Mouse (Mus musculus): ENCODE measurements around the gene Arcn1. TPM values are rescaled to one million over a fixed set of nuclear protein-coding genes. Genes with fewer than 3 reads are reported as not detected.

Gene Arcn1
- polyA plus RNA-seq, 1 experiment from 2014 or later, result 201 TPM

GRCm38 (mm10) chr9:44699196-44699595 is 68.4 kb downstream of the Arcn1 start:
- H3K4me1 ChIP-seq, result peaks cover 12% of the 10 kb centered on the region; the same call in 1 of the 2 replicates
- 91% methylated on average over 10 of the region's 10 CpGs for WGBS
- no peaks in the 10 kb centered on the region for H3K27me3 ChIP-seq
- no peak overlapping the region for H3K4me2 ChIP-seq
- peaks cover 98% of the 10 kb centered on the region for H3K36me3 ChIP-seq
- no peak overlapping the region for H3K9ac ChIP-seq
- ATAC-seq (replicated peaks; ENCODE audit: low FRiP score), result no peak
- no peak overlapping the region for H3K4me3 ChIP-seq (replicated peaks)
- H3K27ac ChIP-seq, result no peak overlapping the region
- no peaks in the 10 kb centered on the region for H3K9me3 ChIP-seq (replicated peaks)

GRCm38 (mm10) chr9:44697866-44698265 is 69.8 kb downstream of the Arcn1 start:
- Histone ChIP-seq H3K4me3 (replicated peaks) (no peak overlapping the region), H3K9me3 (replicated peaks) (no peaks in the 10 kb centered on the region), H3K4me2 (no peak overlapping the region), H3K4me1 (peaks cover 10% of the 10 kb centered on the region; the same call in 1 of the 2 replicates), H3K36me3 (peaks cover 99% of the 10 kb centered on the region), H3K27me3 (no peaks in the 10 kb centered on the region), H3K9ac (no peak overlapping the region), H3K27ac (no peak overlapping the region)
- ATAC-seq (replicated peaks; ENCODE audit: low FRiP score), result no peak
- 92% methylated on average over 16 of the region's 16 CpGs for WGBS

- Histone ChIP-seq H3K27ac (no peak overlapping the region), H3K9me3 (replicated peaks) (no peaks in the 10 kb centered on the region), H3K9ac (no peak overlapping the region), H3K36me3 (peaks cover 91% of the 10 kb centered on the region), H3K27me3 (no peaks in the 10 kb centered on the region), H3K4me3 (replicated peaks) (no peak overlapping the region), H3K4me2 (no peak overlapping the region), H3K4me1 (peaks cover 18% of the 10 kb centered on the region)
- ATAC-seq (replicated peaks; ENCODE audit: low FRiP score), result no peak
- 89% methylated on average over 11 of the region's 11 CpGs for WGBS
Observed at GRCm38 (mm10) chr9:44693071-44693470, 74.6 kb downstream of the Arcn1 start.

- H3K36me3 ChIP-seq, result peaks cover 91% of the 10 kb centered on the region
- H3K27ac ChIP-seq, result peak overlapping the region; percentile 66
Observed at GRCm38 (mm10) chr9:44691671-44692520, 75.7 kb downstream of the Arcn1 start.

More at GRCm38 (mm10) chr9:44691671-44692520, 75.7 kb downstream of the Arcn1 start:
- 62% methylated on average over 21 of the region's 21 CpGs for WGBS
- 0 out of 2 replicates have a peak, but pooled peaks have one; percentile 43 for ATAC-seq (replicated peaks; ENCODE audit: low FRiP score)
- Histone ChIP-seq H3K27me3 (no peaks in the 10 kb centered on the region), H3K4me3 (replicated peaks) (no peak overlapping the region), H3K4me2 (no peak overlapping the region), H3K9ac (no peak overlapping the region), H3K9me3 (replicated peaks) (no peaks in the 10 kb centered on the region), H3K4me1 (peaks cover 20% of the 10 kb centered on the region)

Other genes starting within 250 kb of the Arcn1 start
- not detected in 2 replicates for gene Cxcr5, start 206.0 kb downstream of the Arcn1 start, polyA plus RNA-seq (2015; fragmentation: Nextera tagmentation; extraction: Ambion mirVana)
- gene Ddx6, start 163.0 kb downstream of the Arcn1 start, polyA plus RNA-seq (2015; fragmentation: Nextera tagmentation; extraction: Ambion mirVana), result 16.7 and 17.9 TPM in 2 replicates
- gene Treh, start 94.6 kb downstream of the Arcn1 start, polyA plus RNA-seq (2015; fragmentation: Nextera tagmentation; extraction: Ambion mirVana), result 0.22 and 0.23 TPM in 2 replicates
- 34.5 and 36.4 TPM in 2 replicates for gene Phldb1, start 32.6 kb downstream of the Arcn1 start, polyA plus RNA-seq (2015; fragmentation: Nextera tagmentation; extraction: Ambion mirVana)
- gene Ift46, start 63 bp upstream of the Arcn1 start, polyA plus RNA-seq (2015; fragmentation: Nextera tagmentation; extraction: Ambion mirVana), result 99.3 and 105 TPM in 2 replicates
- 20.0 and 24.6 TPM in 2 replicates for gene Tmem25, start 31.5 kb upstream of the Arcn1 start, polyA plus RNA-seq (2015; fragmentation: Nextera tagmentation; extraction: Ambion mirVana)
- gene Ttc36, start 35.2 kb upstream of the Arcn1 start, polyA plus RNA-seq (2015; fragmentation: Nextera tagmentation; extraction: Ambion mirVana), result 87.3 and 99.8 TPM in 2 replicates
- 14.6 and 16.3 TPM in 2 replicates for gene Kmt2a, start 113.5 kb upstream of the Arcn1 start, polyA plus RNA-seq (2015; fragmentation: Nextera tagmentation; extraction: Ambion mirVana)
- 714 and 843 TPM in 2 replicates for gene Atp5l, start 152.9 kb upstream of the Arcn1 start, polyA plus RNA-seq (2015; fragmentation: Nextera tagmentation; extraction: Ambion mirVana)
- 23.7 and 25.5 TPM in 2 replicates for gene Ube4a, start 197.8 kb upstream of the Arcn1 start, polyA plus RNA-seq (2015; fragmentation: Nextera tagmentation; extraction: Ambion mirVana)
- gene Cd3g, start 212.6 kb upstream of the Arcn1 start, polyA plus RNA-seq (2015; fragmentation: Nextera tagmentation; extraction: Ambion mirVana), result not detected in 2 replicates
- gene Cd3d, start 213.9 kb upstream of the Arcn1 start, polyA plus RNA-seq (2015; fragmentation: Nextera tagmentation; extraction: Ambion mirVana), result not detected in 2 replicates
- gene Cd3e, start 241.8 kb upstream of the Arcn1 start, polyA plus RNA-seq (2015; fragmentation: Nextera tagmentation; extraction: Ambion mirVana), result 0.28 TPM in 1 of 2 replicates, not detected in the other

Measured in kidney, embryonic 15.5 days (tissue).